Mouse (Mus musculus): ENCODE measurements around the gene Coq9. TPM values are rescaled to one million over a fixed set of nuclear protein-coding genes. Genes with fewer than 3 reads are reported as not detected.
A peak's percentile ranks its signal among the peaks of the same experiment; 100 is the strongest.

Coq9 gene
- 10 to 100 TPM; 76.6 to 90.5 TPM for total RNA-seq (2021)
- long read RNA-seq, experiment 1, transcript Coq9-201 (9 exons, 1,789 nt) = major isoform, 70 of 87 reads
- long read RNA-seq, experiment 1, partial matches to known transcripts = 4 of 87 reads
- long read RNA-seq, experiment 1, other reads (novel, unspliced or antisense) = 10 of 87 reads
- long read RNA-seq, experiment 2, transcript Coq9-208 (2 exons, 368 nt) = minor isoform, 6 of 109 reads
- long read RNA-seq, experiment 2, transcript Coq9-201 (9 exons, 1,789 nt) = major isoform, 83 of 109 reads
- long read RNA-seq, experiment 2, partial matches to known transcripts = 14 of 109 reads
- long read RNA-seq, experiment 2, other reads (novel, unspliced or antisense) = 5 of 109 reads

GRCm38 (mm10) chr8:94837662-94838574 is at the start of gene Coq9, which contains the start of gene Ciapin1:
Gene Coq9, plus strand, starts transcription at chr8:94838321.
Gene Ciapin1, minus strand, starts transcription at chr8:94838358.
- peak; percentile 92 to 95 for DNase-seq (ENCODE audit: low spot score in 2 of 2)

- no peak for DNase-seq (ENCODE audit: low spot score in 2 of 2)
Measured at GRCm38 (mm10) chr8:94789256-94789955, 48.7 kb upstream of the Coq9 start.

- DNase-seq (ENCODE audit: low spot score in 2 of 2) = no peak
Measured at GRCm38 (mm10) chr8:94794368-94794767, 43.8 kb upstream of the Coq9 start.

- no peak for DNase-seq (ENCODE audit: low spot score in 2 of 2)
Measured at GRCm38 (mm10) chr8:94794782-94795181, 43.3 kb upstream of the Coq9 start.

- DNase-seq (ENCODE audit: low spot score in 2 of 2) = peak; percentile 70 to 81
Measured at GRCm38 (mm10) chr8:94800278-94800968, 37.7 kb upstream of the Coq9 start.

GRCm38 (mm10) chr8:94801293-94802095 is 36.6 kb upstream of the Coq9 start:
- DNase-seq (ENCODE audit: low spot score in 2 of 2) = peak; percentile 69 to 85

- DNase-seq (ENCODE audit: low spot score in 2 of 2) = no peak
Measured at GRCm38 (mm10) chr8:94802375-94802774, 35.7 kb upstream of the Coq9 start.

GRCm38 (mm10) chr8:94803551-94803950 is 34.6 kb upstream of the Coq9 start:
- DNase-seq (ENCODE audit: low spot score in 2 of 2) = peak; percentile 67 to 77

GRCm38 (mm10) chr8:94804546-94805340 is 33.4 kb upstream of the Coq9 start:
- DNase-seq (ENCODE audit: low spot score in 2 of 2) = no peak

GRCm38 (mm10) chr8:94805811-94806210 is 32.3 kb upstream of the Coq9 start:
- DNase-seq (ENCODE audit: low spot score in 2 of 2) = no peak

- DNase-seq (ENCODE audit: low spot score in 2 of 2) = no peak
Measured at GRCm38 (mm10) chr8:94807506-94807905, 30.6 kb upstream of the Coq9 start.

- DNase-seq (ENCODE audit: low spot score in 2 of 2) = no peak
Measured at GRCm38 (mm10) chr8:94808372-94808771, 29.7 kb upstream of the Coq9 start.

GRCm38 (mm10) chr8:94810153-94810552 is 28.0 kb upstream of the Coq9 start, which contains the start of gene Ccl17:
Gene Ccl17, plus strand, starts transcription at chr8:94810453.
- no peak for DNase-seq (ENCODE audit: low spot score in 2 of 2)

GRCm38 (mm10) chr8:94810855-94811254 is 27.3 kb upstream of the Coq9 start:
- no peak for DNase-seq (ENCODE audit: low spot score in 2 of 2)

- no peak for DNase-seq (ENCODE audit: low spot score in 2 of 2)
Measured at GRCm38 (mm10) chr8:94811654-94812053, 26.5 kb upstream of the Coq9 start.

GRCm38 (mm10) chr8:94812645-94813098 is 25.4 kb upstream of the Coq9 start:
- peak; percentile 91 to 92 for DNase-seq (ENCODE audit: low spot score in 2 of 2)

GRCm38 (mm10) chr8:94814556-94814955 is 23.6 kb upstream of the Coq9 start:
- peak in 1 of 2 experiments; percentile 44 for DNase-seq (ENCODE audit: low spot score in 2 of 2)

- no peak for DNase-seq (ENCODE audit: low spot score in 2 of 2)
Measured at GRCm38 (mm10) chr8:94817933-94818332, 20.2 kb upstream of the Coq9 start.

- DNase-seq (ENCODE audit: low spot score in 2 of 2) = no peak
Measured at GRCm38 (mm10) chr8:94819671-94820179, 18.4 kb upstream of the Coq9 start.
